Mouse (Mus musculus) left cerebral cortex, adult 11 months (tissue): ENCODE measurements around the gene Ndufaf8.

Experiments used
- DNase-seq: peaks from one replicate; pipeline ENCODE4 v3.0.0; 2022; ENCODE audit warnings: low spot score

Ndufaf8 gene

GRCm38 (mm10) chr11:120086702-120087152 is 12.0 kb upstream of the Ndufaf8 start, which contains the start of gene Cep131:
Gene Cep131, minus strand, starts transcription at chr11:120086827.
- peak; percentile 97 for DNase-seq

DNA sequence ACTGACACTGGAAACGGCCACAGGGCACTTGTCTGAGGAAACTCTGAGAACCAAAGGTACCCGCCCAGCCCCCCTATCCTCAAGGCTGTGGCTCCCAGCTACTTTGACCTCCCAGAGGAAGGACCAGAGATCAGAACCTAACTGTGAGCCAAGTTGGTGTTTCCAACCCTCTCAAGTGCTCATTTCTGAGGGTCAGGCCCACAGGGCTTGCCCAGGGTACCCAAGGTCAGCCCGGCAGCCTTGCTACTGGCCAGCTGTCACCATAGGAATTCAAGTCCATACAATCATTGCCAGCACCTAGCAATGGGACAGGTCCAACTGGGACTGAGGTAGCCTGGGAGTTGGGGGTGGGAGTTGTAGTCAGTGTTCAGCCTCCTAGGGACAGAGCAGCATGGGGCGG is 8.1 kb upstream of the Ndufaf8 start:
- DNase-seq: no peak

- no peak for DNase-seq
Observed at GRCm38 (mm10) chr11:120092817-120093591, 5.7 kb upstream of the Ndufaf8 start.

DNA sequence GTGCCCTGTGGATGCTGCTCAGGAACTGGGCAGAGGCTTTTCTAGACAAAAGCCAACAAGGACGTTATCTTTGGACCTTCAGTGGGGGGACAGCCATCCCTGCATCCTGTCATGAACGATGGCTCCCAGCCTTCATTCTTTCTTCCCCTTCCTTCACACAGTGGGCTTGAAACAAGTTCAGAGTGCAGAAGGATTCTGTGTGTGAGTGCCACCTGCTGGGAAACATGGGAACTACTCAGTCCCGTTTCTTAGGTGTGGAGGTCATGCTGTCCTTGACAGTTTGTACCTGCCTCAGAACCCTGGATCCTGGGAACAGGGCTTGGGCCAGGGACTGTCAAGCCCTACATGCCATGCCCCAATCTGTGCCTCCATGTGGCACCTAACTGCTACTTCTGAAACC is 2.3 kb downstream of the Ndufaf8 start:
- DNase-seq: peak; percentile 48

DNA sequence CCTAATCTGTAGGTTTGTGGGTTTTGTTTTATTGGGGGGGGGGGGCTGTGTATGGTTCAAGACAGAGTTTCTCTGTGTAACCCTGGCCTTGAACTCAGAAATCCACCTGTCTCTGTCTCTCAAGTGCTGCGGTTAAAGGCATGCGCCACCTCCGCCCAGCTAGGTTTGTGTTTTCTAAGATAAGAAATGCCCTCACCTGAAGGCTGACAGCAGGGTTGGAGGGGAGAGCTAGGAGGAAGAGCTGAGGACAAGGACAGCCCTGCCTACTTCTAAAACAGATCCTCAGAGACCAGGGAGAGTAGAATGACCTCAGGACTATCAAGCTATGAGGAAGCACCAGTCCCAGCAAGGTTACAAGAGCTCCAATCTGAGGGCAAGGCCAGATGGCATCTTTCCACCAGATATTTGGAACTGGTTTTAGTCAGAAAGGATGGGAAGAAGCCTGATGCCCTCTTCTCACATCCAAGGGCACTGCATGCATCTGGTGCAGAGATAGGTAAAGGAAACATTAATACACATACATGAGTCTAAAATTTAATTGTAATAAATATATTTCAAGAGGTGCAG is 4.8 kb downstream of the Ndufaf8 start:
- no peak for DNase-seq

GRCm38 (mm10) chr11:120107026-120107425 is 8.3 kb downstream of the Ndufaf8 start:
- no peak for DNase-seq

- no peak for DNase-seq
Observed at GRCm38 (mm10) chr11:120107796-120108195, 9.1 kb downstream of the Ndufaf8 start.

DNA sequence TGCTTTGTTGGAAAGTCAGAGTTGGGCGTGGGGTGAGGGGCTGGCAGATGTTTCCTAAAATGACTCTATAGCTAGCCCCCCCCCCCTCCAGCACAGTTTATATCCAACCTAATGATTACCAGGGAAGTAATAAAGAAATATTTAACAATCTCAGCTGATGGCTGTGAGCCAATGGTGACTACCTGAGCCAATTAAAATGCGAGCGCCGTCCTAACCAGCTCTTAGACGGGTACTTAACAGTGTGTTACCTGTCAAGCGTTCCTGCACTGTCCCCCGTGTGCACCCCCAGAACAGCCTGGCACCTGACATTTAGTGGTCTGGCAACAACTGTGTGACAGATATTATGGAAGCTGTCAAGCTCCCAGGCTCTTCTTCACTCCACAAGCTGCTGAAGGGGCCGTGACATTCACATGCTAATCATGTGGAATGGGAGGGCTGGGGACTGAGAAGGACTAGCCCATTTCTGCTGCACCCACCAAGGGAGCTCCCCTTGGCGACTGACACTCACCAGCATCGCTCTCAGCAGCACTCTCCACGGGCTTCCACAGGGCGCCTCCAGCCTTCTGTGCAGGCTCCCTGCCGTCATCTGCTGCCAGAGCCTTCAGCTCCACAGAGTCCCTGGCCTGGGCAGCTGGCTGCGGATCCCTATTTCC is 11.0 kb downstream of the Ndufaf8 start:
- no peak for DNase-seq

GRCm38 (mm10) chr11:120110554-120110953 is 11.8 kb downstream of the Ndufaf8 start:
- no peak for DNase-seq

DNA sequence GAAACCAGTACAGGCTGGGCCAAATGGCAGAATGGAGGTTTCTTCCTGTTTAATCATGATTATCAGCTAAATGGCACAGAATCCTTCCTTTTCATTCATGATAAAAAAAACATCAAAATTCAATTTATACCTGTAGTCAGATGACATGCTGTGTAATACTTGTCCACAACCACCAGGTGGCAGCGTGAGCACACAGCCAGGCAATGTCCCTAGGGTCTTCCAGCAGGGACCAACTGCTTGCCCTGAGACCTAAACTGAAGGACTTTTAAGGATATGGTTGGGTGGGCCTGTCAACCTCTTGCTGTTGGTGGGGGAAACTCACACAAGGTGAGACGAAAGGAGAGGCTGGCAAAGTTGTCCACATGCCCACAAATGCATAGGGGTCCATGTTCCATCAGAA is 12.3 kb downstream of the Ndufaf8 start:
- DNase-seq: no peak

DNA sequence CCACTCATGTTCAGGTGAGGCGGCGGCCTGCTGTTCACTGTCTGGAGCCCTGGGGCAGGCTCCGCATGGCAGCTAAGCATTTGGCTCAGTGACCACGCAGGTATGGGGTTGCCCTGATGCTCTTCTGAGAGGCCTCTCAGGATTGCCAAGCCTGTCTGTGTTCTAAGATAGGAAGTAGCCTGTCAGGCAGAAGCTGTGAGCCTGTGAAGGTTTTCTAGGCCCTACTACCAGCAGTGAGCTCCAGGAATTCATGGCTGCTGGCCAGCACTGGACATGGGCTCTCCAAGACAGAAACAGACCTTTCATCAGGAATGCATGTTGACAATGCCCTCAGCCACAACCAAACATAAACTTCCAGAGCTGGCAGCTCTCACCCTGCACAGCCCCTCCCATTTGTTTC is 13.4 kb downstream of the Ndufaf8 start:
- DNase-seq: no peak

DNA sequence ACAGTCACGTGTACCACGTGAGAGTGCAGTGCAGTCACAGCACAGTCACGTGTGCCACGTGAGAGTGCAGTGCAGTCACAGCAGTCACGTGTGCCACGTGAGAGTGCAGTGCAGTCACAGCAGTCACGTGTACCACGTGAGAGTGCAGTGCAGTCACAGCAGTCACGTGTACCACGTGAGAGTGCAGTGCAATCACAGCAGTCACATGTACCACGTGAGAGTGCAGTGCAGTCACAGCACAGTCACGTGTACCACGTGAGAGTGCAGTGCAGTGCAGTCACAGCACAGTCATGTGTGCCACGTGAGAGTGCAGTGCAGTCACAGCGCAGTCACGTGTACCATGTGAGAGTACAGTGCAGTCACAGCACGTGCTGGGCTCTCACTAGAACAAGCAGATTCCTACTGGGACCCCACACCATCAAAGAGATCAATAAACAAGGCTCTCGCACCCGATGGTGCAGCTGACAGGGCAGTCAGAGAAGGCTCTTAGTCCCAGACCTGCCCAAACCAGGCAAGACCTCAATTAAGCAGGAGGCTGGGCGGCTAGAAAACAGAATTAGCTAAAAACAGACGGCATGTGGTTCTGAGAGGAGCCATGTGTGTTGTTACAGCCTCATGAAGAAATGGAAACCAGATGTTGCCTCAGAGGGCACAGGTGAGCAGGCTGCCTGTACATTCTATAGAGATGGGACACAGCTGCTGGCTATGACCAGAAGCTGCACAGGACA is 15.9 kb downstream of the Ndufaf8 start:
- DNase-seq: no peak

GRCm38 (mm10) chr11:120117626-120118025 is 18.9 kb downstream of the Ndufaf8 start:
- DNase-seq: no peak

DNA sequence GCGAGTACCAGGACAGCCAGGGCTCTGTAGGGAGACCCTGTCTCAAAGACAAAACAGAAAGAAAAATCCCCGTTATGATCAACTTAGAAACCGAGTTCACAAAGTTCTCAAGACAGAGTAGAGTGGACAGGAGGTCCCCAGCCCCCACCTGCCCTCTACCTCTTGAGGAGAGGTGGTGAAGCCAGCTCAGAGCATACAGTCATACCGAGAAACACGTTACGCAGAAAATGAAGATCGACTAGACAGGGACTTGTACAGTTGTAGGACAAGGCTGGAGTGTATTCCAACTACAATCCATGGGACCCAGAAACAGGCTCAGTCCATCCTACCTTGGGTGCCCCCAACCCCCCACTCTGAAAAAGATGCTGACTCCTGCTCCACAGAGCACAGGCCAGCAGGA is 20.4 kb downstream of the Ndufaf8 start:
- no peak for DNase-seq

- no peak for DNase-seq
Observed at GRCm38 (mm10) chr11:120119936-120120541, 21.3 kb downstream of the Ndufaf8 start.

DNA sequence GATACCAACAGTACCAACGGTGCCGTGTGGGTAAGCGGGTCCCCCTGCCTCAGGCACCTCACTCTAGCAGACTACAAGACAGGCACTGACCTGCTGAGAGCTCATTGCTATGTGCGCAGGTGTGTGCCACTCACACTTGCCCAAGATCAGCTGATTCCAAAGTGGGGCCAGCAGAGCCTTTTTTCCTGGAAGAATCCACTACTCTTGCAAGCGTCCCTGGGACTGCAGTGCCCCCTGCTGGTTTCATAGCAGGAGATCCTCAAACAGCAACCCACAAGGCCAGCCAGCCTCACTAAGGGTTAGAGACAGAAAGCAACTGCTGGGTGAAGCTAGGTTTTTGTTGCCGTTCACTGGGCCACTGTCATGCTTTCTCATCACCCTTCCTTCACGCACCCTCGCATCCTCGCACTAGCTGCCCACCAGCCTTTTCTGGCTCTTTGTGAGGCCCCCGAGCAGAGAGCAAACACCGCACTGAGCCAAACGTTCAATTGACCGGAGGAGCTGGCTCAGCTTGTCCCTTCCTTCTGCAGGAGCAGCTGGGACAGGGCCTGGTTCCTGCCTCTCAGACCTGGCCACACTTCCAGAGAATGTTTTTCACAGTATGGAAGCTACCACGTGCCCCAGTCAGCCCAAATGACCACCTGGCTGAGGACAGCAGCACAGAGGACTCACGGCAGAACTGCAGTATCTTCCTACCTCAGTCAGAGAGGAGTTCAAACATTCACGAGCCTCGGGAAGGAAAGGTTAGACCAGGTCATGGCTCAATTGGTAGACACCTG is 22.1 kb downstream of the Ndufaf8 start:
- peak; percentile 48 for DNase-seq

DNA sequence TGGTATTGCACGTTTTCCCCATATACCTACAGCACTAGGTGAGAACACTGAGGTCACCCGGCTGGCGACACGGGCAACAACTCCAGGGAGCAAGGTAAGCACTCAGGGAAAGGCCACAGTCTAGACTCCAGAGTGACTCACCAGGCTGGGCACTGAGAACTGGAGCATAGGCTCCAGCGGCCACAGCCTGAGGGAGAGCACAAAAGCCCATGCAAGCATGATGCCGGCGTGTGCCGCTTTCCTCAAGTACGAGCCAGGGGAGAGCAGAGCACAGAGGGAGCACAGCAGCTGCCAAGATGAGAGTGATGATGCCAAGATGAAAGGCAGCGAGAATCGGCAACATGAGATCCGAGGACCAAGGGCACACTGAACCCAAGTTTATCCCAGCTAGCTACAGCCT is 23.4 kb downstream of the Ndufaf8 start:
- no peak for DNase-seq

- DNase-seq: no peak
Observed at GRCm38 (mm10) chr11:120126845-120127244, 28.1 kb downstream of the Ndufaf8 start.

DNA sequence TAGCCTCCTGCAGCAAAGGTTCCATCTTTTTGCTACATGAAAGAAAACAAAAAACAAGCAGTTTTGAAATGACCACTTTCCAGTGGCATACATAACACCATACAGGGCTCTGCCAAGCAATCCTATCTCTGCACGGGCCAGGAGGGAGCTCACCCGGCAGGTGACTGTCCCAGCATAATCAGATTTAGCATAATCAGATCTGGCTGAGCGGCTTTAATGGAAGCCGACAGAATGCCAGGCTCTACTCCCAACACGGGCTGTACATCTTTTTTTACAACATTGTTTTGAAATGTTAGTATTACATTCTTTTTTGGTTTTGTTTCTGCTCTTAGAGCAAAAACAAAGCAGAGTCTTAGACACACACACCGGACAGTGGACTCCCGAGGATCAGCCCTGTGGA is 30.6 kb downstream of the Ndufaf8 start:
- DNase-seq: no peak

- no peak for DNase-seq
Observed at GRCm38 (mm10) chr11:120134148-120134547, 35.4 kb downstream of the Ndufaf8 start.

DNA sequence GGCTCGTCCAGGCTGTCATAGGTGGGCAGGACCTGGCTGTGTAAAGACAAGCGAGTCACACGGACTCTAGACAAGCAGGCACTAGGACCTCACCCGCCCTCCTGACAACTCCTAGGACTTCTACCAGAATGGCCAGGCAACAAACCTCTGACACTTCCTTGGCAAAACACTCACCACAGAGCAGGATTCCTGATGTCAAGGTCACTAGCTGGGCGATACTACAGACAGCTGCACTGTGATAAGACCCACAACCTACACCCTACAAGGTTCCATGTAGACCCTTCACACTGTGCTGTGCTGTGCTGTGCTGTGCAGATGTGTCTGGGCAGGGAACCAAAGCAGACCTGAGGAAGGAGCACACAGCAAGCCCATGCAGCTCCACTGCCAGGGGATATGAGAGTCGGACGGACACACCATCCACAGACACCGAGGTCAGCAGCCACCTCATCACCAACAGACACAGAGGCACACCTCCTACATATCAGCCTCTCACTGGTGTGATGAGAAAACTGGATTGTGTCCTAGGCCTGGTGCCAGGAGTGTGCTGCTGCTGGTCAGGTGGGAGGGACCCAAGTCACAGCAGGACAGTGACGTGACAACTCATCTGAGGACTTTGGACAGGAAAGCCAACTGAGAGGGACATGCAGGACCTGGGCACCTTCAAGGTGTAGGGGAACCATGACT is 36.3 kb downstream of the Ndufaf8 start:
- no peak for DNase-seq
